Mouse (Mus musculus) liver, postnatal 0 days (tissue): Measurements from ENCODE around the gene Plekhg6.

Experiments used
- CTCF ChIP-seq: sonication (generic); IDR thresholded peaks from 2 replicates; pipeline ENCODE4 v1.5.1; 2016; ENCODE audit warnings: antibody characterized with exemption, low read depth
- EP300 ChIP-seq: IDR thresholded peaks from 2 replicates; pipeline ENCODE4 v1.6.1; 2016; ENCODE audit warnings: antibody characterized with exemption, low read depth, mild to moderate bottlenecking

GRCm38 (mm10) chr6:125423099-125423498, 42.5 kb upstream of the Plekhg6 start:
- TF ChIP-seq CTCF (no peak), EP300 (no peak)
